Mouse (Mus musculus): Measurements from ENCODE around the gene Trim41. TPM values are rescaled to one million over a fixed set of nuclear protein-coding genes. Genes with fewer than 3 reads are reported as not detected.

Trim41 gene
- polyA plus RNA-seq, 1 experiment from 2014 or later, result 7.2 TPM

DNA sequence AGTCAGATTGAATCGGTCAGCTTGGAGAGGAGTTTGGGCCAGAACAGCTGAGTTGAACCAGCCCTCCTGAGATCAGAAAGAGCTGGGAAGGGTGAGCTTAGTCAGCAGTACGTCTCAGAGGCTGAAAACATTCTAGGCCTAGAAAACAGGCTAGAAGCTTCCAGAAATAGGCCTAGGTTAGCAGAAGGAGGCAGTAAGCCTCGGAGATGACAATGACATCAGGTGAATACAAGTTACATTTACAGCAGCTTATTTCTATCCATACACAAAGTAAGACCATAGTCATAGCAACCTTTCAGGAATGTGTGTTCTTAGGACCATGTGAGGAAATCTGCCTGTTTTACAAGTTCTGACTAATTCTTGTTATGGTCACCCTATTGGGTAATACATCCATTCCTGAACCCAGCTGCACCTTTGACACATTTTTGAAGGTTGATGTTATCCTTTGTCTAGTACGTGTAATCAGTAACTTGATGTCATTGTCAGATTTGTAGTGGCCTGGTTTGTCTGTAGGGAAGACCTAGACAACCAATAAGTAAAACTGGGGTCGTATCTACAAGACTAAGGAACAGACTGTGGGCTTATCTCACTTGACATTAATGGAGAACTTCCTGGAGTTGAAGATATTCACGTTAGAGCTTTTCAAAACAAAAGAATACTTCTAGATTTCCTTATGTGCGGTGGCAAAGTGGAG lies 2.6 kb upstream of the Trim41 start:
- no peak for ATAC-seq (ENCODE audit: low FRiP score, low TSS enrichment)
- Histone ChIP-seq H3K27ac (ENCODE audit: low read length) (no peak overlapping the region), H3K9me3 (ENCODE audit: low read length) (no peaks in the 10 kb centered on the region), H3K36me3 (ENCODE audit: insufficient read depth, low read length) (no peaks in the 10 kb centered on the region), H3K27me3 (ENCODE audit: insufficient read depth, low read length) (peaks cover 3% of the 10 kb centered on the region; the same call in 1 of the 2 replicates), H3K4me2 (replicated peaks; ENCODE audit: low read depth, low read length) (no peak overlapping the region), H3K9ac (replicated peaks; ENCODE audit: low read length) (no peak overlapping the region), H3K4me1 (ENCODE audit: insufficient read depth, low read length) (peaks cover 25% of the 10 kb centered on the region), H3K4me3 (ENCODE audit: low read length) (no peak overlapping the region)
- 75% methylated on average over 7 of the region's 7 CpGs for WGBS

DNA sequence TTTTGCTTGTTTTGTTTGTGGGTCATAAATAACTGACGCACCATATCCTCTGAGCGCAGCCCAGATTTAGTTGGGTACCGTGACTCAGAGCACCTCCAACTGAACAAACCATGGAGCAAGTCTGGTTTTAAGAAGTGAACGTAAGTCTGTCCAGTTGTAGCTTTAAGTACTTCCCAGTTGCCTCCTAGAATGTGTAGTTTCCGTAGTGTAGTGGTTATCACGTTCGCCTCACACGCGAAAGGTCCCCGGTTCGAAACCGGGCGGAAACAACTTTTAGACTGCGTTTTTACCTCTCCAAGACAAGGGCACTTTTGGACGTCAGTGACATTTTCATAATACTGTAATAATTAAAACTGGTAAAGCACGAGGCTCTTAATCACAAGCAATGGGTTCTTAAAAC lies 1.2 kb upstream of the Trim41 start:
- peak overlapping the region; percentile 67 for H3K9ac ChIP-seq (replicated peaks; ENCODE audit: low read length)
- peak overlapping the region; percentile 97; the same call in 1 of the 2 replicates for H3K27ac ChIP-seq (ENCODE audit: low read length)
- no peak for ATAC-seq (ENCODE audit: low FRiP score, low TSS enrichment)
- WGBS, result under 1% methylated on average over 16 of the region's 16 CpGs
- peak overlapping the region; percentile 83 for H3K4me3 ChIP-seq (ENCODE audit: low read length)
- H3K9me3 ChIP-seq (ENCODE audit: low read length), result no peaks in the 10 kb centered on the region
- H3K27me3 ChIP-seq (ENCODE audit: insufficient read depth, low read length), result no peaks in the 10 kb centered on the region
- H3K4me2 ChIP-seq (replicated peaks; ENCODE audit: low read depth, low read length), result peak overlapping the region; percentile 87
- peaks cover 26% of the 10 kb centered on the region for H3K4me1 ChIP-seq (ENCODE audit: insufficient read depth, low read length)
- no peaks in the 10 kb centered on the region; the same call in 1 of the 2 replicates for H3K36me3 ChIP-seq (ENCODE audit: insufficient read depth, low read length)

DNA sequence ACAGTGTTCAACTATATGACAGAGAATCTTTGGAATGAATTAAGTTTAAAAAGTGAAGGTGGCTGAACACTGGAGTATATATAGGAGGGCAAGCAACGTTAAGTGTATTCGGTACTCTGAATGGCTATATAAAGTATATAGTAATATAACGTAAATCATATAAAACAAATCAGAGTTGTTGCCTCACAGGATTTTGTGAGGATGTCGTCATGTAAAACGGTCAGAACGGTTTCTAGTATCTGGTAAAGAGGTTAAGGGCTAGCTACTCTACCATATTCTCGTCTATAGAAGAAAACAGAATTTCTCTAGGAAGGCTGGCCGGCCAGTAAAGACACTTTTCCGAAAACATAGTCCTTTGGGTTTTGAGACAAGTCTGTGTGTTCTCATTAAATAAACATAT lies 641 bp upstream of the Trim41 start:
- Histone ChIP-seq H3K36me3 (ENCODE audit: insufficient read depth, low read length) (peaks cover 4% of the 10 kb centered on the region; the same call in 1 of the 2 replicates), H3K4me2 (replicated peaks; ENCODE audit: low read depth, low read length) (peak overlapping the region; percentile 87), H3K27me3 (ENCODE audit: insufficient read depth, low read length) (no peaks in the 10 kb centered on the region), H3K9ac (replicated peaks; ENCODE audit: low read length) (peak overlapping the region; percentile 91), H3K4me1 (ENCODE audit: insufficient read depth, low read length) (peaks cover 23% of the 10 kb centered on the region), H3K9me3 (ENCODE audit: low read length) (no peaks in the 10 kb centered on the region), H3K27ac (ENCODE audit: low read length) (peak overlapping the region; percentile 97), H3K4me3 (ENCODE audit: low read length) (peak overlapping the region; percentile 83)
- ATAC-seq (ENCODE audit: low FRiP score, low TSS enrichment), result no peak
- WGBS, result 3% methylated on average over 9 of the region's 9 CpGs

DNA sequence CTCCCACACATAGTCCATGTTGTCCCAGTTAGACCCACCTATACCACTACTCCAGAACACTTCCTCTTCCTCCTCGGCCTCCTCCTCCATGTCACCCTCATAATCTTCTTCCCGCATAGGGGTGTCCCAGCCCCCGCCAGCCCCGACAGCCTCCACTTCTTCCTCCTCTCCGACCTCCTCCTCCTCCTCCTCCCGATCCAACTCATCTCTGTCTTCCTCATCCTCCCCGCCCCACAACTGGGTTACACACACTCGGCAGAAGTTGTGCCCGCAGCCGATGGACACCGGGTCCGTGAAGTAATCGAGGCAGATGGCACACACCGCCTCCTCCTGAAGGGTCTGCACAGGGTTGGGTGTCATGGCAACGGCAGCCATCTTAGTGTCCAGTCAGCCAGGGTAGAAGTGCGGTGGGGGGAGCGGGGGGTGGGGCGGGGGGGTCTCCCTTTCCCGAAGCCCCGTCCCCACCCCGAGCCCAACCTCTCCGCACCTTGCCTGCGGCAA lies 822 bp downstream of the Trim41 start:
- no peaks in the 10 kb centered on the region for H3K27me3 ChIP-seq (ENCODE audit: insufficient read depth, low read length)
- H3K9me3 ChIP-seq (ENCODE audit: low read length), result no peaks in the 10 kb centered on the region
- ATAC-seq (ENCODE audit: low FRiP score, low TSS enrichment), result peak; percentile 55
- peak overlapping the region; percentile 76 for H3K27ac ChIP-seq (ENCODE audit: low read length)
- peak overlapping the region; percentile 83 for H3K4me3 ChIP-seq (ENCODE audit: low read length)
- peak overlapping the region; percentile 91 for H3K9ac ChIP-seq (replicated peaks; ENCODE audit: low read length)
- peaks cover 23% of the 10 kb centered on the region for H3K4me1 ChIP-seq (ENCODE audit: insufficient read depth, low read length)
- 1% methylated on average over 21 of the region's 23 CpGs for WGBS
- peaks cover 19% of the 10 kb centered on the region for H3K36me3 ChIP-seq (ENCODE audit: insufficient read depth, low read length)
- peak overlapping the region; percentile 89 for H3K4me2 ChIP-seq (replicated peaks; ENCODE audit: low read depth, low read length)

DNA sequence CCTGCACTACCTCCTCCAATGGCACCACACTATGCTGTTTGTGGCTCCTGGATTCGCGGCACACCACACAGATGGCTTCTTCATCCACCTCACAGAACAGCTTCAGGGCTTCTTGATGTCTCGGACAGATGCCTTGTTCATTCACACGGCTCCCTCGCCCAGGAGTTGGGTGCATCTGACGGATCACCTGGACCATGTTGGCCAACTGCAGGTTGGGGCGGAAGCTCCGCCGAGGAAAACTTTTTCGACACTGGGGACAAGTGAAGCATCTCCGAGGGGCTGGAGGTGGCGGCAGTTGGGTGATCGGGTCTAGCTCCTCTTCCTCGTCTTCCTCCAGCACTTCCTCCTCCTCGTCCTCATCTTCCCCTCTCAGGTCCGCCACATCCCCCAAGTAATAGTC lies 1.3 kb downstream of the Trim41 start:
- WGBS, result 68% methylated on average over 16 of the region's 16 CpGs
- Histone ChIP-seq H3K4me2 (replicated peaks; ENCODE audit: low read depth, low read length) (peak overlapping the region; percentile 89), H3K4me3 (ENCODE audit: low read length) (peak overlapping the region; percentile 83), H3K27me3 (ENCODE audit: insufficient read depth, low read length) (no peaks in the 10 kb centered on the region), H3K9ac (replicated peaks; ENCODE audit: low read length) (peak overlapping the region; percentile 91), H3K4me1 (ENCODE audit: insufficient read depth, low read length) (peaks cover 23% of the 10 kb centered on the region), H3K36me3 (ENCODE audit: insufficient read depth, low read length) (peaks cover 22% of the 10 kb centered on the region), H3K27ac (ENCODE audit: low read length) (no peak overlapping the region), H3K9me3 (ENCODE audit: low read length) (no peaks in the 10 kb centered on the region)
- no peak for ATAC-seq (ENCODE audit: low FRiP score, low TSS enrichment)

DNA sequence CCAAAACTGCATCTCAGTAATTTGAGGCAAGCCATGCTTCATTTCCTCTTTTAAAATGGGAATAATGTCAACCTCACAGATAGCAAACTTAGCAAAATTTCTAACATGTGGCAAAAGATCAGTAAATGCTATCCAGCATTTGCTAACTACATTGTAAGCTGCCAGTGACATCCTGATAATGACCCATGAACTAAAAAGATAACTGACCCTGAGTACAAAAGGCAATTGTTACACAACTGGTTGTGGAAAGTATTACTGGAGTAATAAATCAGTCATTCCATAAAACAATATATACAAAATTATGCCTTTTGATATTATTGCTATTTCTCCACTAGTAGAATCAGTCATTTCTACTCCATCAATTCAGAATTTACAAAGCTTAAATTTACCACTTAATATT lies 3.4 kb downstream of the Trim41 start:
- no peaks in the 10 kb centered on the region for H3K27me3 ChIP-seq (ENCODE audit: insufficient read depth, low read length)

DNA sequence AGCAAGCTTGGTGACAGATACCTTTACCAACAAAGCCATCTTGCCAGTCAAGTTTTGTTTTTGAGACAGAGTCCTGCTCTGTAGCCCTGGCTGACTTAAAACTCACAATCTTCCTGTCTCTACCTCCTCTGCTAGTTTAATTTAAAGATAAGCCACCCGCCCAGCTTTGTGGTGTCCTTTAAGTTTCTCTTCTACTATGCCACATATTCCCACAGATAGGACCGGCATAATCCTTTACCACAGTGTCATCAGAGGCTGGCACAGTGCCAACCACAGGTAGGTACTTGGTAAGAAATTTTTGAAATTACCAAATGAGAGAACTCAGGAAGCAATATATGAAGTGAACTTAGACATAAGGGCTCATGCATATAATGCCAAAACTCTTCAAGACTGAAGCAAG lies 7.0 kb downstream of the Trim41 start:
- Histone ChIP-seq H3K36me3 (ENCODE audit: insufficient read depth, low read length) (peaks cover 66% of the 10 kb centered on the region), H3K4me1 (ENCODE audit: insufficient read depth, low read length) (peaks cover 12% of the 10 kb centered on the region), H3K27me3 (ENCODE audit: insufficient read depth, low read length) (no peaks in the 10 kb centered on the region), H3K9ac (replicated peaks; ENCODE audit: low read length) (no peak overlapping the region), H3K9me3 (ENCODE audit: low read length) (no peaks in the 10 kb centered on the region), H3K27ac (ENCODE audit: low read length) (no peak overlapping the region), H3K4me3 (ENCODE audit: low read length) (no peak overlapping the region), H3K4me2 (replicated peaks; ENCODE audit: low read depth, low read length) (no peak overlapping the region)
- ATAC-seq (ENCODE audit: low FRiP score, low TSS enrichment), result no peak
- WGBS, result 81% methylated on average over 2 of the region's 2 CpGs

More for the DNA sequence above, 3.4 kb downstream of the Trim41 start:
- H3K9me3 ChIP-seq (ENCODE audit: low read length), result no peaks in the 10 kb centered on the region
- no peak overlapping the region for H3K27ac ChIP-seq (ENCODE audit: low read length)
- peaks cover 23% of the 10 kb centered on the region for H3K4me1 ChIP-seq (ENCODE audit: insufficient read depth, low read length)
- ATAC-seq (ENCODE audit: low FRiP score, low TSS enrichment), result no peak
- H3K4me3 ChIP-seq (ENCODE audit: low read length), result no peak overlapping the region
- H3K9ac ChIP-seq (replicated peaks; ENCODE audit: low read length), result no peak overlapping the region
- H3K4me2 ChIP-seq (replicated peaks; ENCODE audit: low read depth, low read length), result no peak overlapping the region
- peaks cover 32% of the 10 kb centered on the region for H3K36me3 ChIP-seq (ENCODE audit: insufficient read depth, low read length)

DNA sequence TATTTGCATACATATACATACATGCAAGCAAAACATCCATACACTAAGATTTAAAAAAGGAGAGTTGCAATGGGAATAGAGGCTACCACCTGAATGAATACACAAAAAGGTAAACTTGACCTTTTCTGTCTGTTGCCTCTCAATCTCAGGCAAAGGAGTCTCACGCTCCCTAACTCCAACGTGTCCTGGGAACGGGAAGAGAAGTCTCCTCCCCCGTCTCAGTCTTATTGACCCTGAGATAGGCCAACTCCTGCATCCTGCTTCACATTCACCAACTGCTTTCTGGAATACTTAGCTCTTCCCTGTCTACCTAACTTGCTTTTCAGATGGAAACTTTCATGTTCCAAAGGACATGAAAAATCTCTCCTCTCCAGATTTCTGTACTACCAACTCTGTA lies 7.7 kb downstream of the Trim41 start:
- Histone ChIP-seq H3K4me2 (replicated peaks; ENCODE audit: low read depth, low read length) (no peak overlapping the region), H3K9ac (replicated peaks; ENCODE audit: low read length) (no peak overlapping the region), H3K36me3 (ENCODE audit: insufficient read depth, low read length) (peaks cover 74% of the 10 kb centered on the region), H3K4me3 (ENCODE audit: low read length) (no peak overlapping the region), H3K9me3 (ENCODE audit: low read length) (no peaks in the 10 kb centered on the region), H3K27me3 (ENCODE audit: insufficient read depth, low read length) (no peaks in the 10 kb centered on the region), H3K4me1 (ENCODE audit: insufficient read depth, low read length) (peaks cover 4% of the 10 kb centered on the region), H3K27ac (ENCODE audit: low read length) (no peak overlapping the region)
- WGBS, result 34% methylated on average over 4 of the region's 4 CpGs
- ATAC-seq (ENCODE audit: low FRiP score, low TSS enrichment), result no peak

DNA sequence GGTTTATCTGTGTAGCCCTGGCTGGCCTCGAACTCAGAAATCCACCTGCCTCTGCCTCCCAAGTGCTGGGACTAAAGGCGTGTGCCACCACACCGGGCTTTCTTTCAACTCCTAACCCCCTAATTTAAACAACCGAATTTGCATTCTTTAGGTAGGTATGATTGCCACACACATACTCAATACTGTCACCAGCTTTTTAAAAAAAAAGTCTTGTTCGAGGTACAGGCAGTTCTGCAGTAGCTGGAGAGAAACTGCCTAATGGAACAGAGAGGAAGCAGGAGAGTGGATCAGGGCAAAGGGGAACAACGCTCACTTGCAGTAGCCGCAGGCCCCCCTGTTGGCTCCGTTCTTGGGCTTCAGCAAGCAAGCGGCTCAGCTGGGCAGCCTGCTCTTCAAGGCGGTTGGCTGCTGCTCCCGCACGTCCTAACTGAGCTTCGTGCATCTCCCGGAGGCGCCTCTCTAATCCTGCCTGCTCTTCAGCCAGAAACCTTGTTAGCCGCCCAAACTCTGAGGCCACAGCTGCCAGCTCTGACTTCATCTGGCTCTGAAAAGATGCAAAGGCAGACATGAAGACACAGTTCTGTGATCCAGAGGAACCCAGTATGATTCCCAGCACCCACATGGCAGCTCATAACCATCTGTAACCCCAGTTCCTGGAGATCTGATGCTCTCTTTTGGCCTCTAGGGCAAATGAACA lies 8.3 kb downstream of the Trim41 start:
- no peaks in the 10 kb centered on the region for H3K27me3 ChIP-seq (ENCODE audit: insufficient read depth, low read length)
- no peaks in the 10 kb centered on the region for H3K4me1 ChIP-seq (ENCODE audit: insufficient read depth, low read length)
- H3K4me2 ChIP-seq (replicated peaks; ENCODE audit: low read depth, low read length), result no peak overlapping the region
- ATAC-seq (ENCODE audit: low FRiP score, low TSS enrichment), result no peak
- H3K27ac ChIP-seq (ENCODE audit: low read length), result no peak overlapping the region
- H3K9ac ChIP-seq (replicated peaks; ENCODE audit: low read length), result no peak overlapping the region
- H3K9me3 ChIP-seq (ENCODE audit: low read length), result no peaks in the 10 kb centered on the region
- no peak overlapping the region for H3K4me3 ChIP-seq (ENCODE audit: low read length)
- 73% methylated on average over 16 of the region's 16 CpGs for WGBS
- peaks cover 79% of the 10 kb centered on the region for H3K36me3 ChIP-seq (ENCODE audit: insufficient read depth, low read length)

DNA sequence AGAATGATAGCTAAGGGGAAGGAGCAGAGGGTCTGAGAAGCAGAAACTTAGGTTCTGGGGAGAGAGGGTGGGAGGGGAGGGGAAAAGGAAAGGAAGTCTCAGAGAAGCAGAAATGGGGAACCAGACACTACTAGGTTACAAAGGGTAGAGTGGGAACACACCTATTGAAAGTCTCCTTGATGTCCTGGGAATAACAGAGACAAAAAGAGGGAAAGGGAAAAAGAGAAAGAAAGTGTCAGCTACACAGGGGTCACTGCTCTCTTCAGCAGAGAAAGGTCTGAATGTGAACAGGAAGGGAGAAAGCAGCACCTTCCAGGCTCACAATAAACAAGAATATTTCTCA lies 8.9 kb downstream of the Trim41 start:
- ATAC-seq (ENCODE audit: low FRiP score, low TSS enrichment), result no peak

More for the DNA sequence above, 8.9 kb downstream of the Trim41 start:
- H3K4me1 ChIP-seq (ENCODE audit: insufficient read depth, low read length), result no peaks in the 10 kb centered on the region
- H3K4me2 ChIP-seq (replicated peaks; ENCODE audit: low read depth, low read length), result no peak overlapping the region
- no peak overlapping the region for H3K9ac ChIP-seq (replicated peaks; ENCODE audit: low read length)
- H3K36me3 ChIP-seq (ENCODE audit: insufficient read depth, low read length), result peaks cover 85% of the 10 kb centered on the region
- no peaks in the 10 kb centered on the region for H3K9me3 ChIP-seq (ENCODE audit: low read length)
- no peak overlapping the region for H3K4me3 ChIP-seq (ENCODE audit: low read length)
- H3K27ac ChIP-seq (ENCODE audit: low read length), result no peak overlapping the region; the same call in 1 of the 2 replicates
- H3K27me3 ChIP-seq (ENCODE audit: insufficient read depth, low read length), result no peaks in the 10 kb centered on the region

Data from kidney, embryonic 16.5 days (tissue).